Mouse (Mus musculus): Measurements from ENCODE around the gene Cenpa.

Gene Cenpa

GRCm38 (mm10) chr5:30666391-30667195, at the start of gene Cenpa:
Cenpa (plus strand) TSS chr5:30666777.
- in situ Hi-C loops (cut with MboI; ENCODE audit: unreplicated experiment in 2 of 2) = no loop called here

GRCm38 (mm10) chr5:30617357-30617756, 49.2 kb upstream of the Cenpa start:
- in situ Hi-C loops (cut with MboI; ENCODE audit: unreplicated experiment in 2 of 2) = no loop called here

GRCm38 (mm10) chr5:30617851-30618250, 48.7 kb upstream of the Cenpa start:
- in situ Hi-C loops (cut with MboI; ENCODE audit: unreplicated experiment in 2 of 2) = no loop called here

GRCm38 (mm10) chr5:30618376-30619003, 48.1 kb upstream of the Cenpa start:
- in situ Hi-C loops (cut with MboI; ENCODE audit: unreplicated experiment in 2 of 2) = no loop called here

GRCm38 (mm10) chr5:30619211-30619610, 47.4 kb upstream of the Cenpa start:
- in situ Hi-C loops (cut with MboI; ENCODE audit: unreplicated experiment in 2 of 2) = no loop called here

- in situ Hi-C loops (cut with MboI; ENCODE audit: unreplicated experiment in 2 of 2) = no loop called here
Observed at GRCm38 (mm10) chr5:30620567-30620966, 46.0 kb upstream of the Cenpa start.

GRCm38 (mm10) chr5:30621211-30621790, 45.3 kb upstream of the Cenpa start:
- in situ Hi-C loops (cut with MboI; ENCODE audit: unreplicated experiment in 2 of 2) = no loop called here

GRCm38 (mm10) chr5:30621844-30622176, 44.8 kb upstream of the Cenpa start:
- in situ Hi-C loops (cut with MboI; ENCODE audit: unreplicated experiment in 2 of 2) = no loop called here

GRCm38 (mm10) chr5:30622177-30622840, 44.3 kb upstream of the Cenpa start:
- in situ Hi-C loops (cut with MboI; ENCODE audit: unreplicated experiment in 2 of 2) = no loop called here

- in situ Hi-C loops (cut with MboI; ENCODE audit: unreplicated experiment in 2 of 2) = no loop called here
Observed at GRCm38 (mm10) chr5:30622841-30623185, 43.8 kb upstream of the Cenpa start.

- in situ Hi-C loops (cut with MboI; ENCODE audit: unreplicated experiment in 2 of 2) = no loop called here
Observed at GRCm38 (mm10) chr5:30623380-30623779, 43.2 kb upstream of the Cenpa start.

GRCm38 (mm10) chr5:30624311-30624710, 42.3 kb upstream of the Cenpa start:
- in situ Hi-C loops (cut with MboI; ENCODE audit: unreplicated experiment in 2 of 2) = no loop called here

- in situ Hi-C loops (cut with MboI; ENCODE audit: unreplicated experiment in 2 of 2) = no loop called here
Observed at GRCm38 (mm10) chr5:30624908-30625307, 41.7 kb upstream of the Cenpa start.

GRCm38 (mm10) chr5:30625379-30625778, 41.2 kb upstream of the Cenpa start:
- in situ Hi-C loops (cut with MboI; ENCODE audit: unreplicated experiment in 2 of 2) = no loop called here

GRCm38 (mm10) chr5:30626331-30627105, 40.1 kb upstream of the Cenpa start:
- in situ Hi-C loops (cut with MboI; ENCODE audit: unreplicated experiment in 2 of 2) = no loop called here

GRCm38 (mm10) chr5:30628511-30628910, 38.1 kb upstream of the Cenpa start:
- in situ Hi-C loops (cut with MboI; ENCODE audit: unreplicated experiment in 2 of 2) = no loop called here

GRCm38 (mm10) chr5:30630401-30630800, 36.2 kb upstream of the Cenpa start:
- in situ Hi-C loops (cut with MboI; ENCODE audit: unreplicated experiment in 2 of 2) = loop anchor here (10.0 kb wide), 3 partner anchors 206 to 416 kb away; no protein-coding TSS in a partner anchor

GRCm38 (mm10) chr5:30632134-30632533, 34.4 kb upstream of the Cenpa start:
- in situ Hi-C loops (cut with MboI; ENCODE audit: unreplicated experiment in 2 of 2) = loop anchor here (10.0 kb wide), 3 partner anchors 207 to 417 kb away; no protein-coding TSS in a partner anchor

GRCm38 (mm10) chr5:30636994-30637393, 29.6 kb upstream of the Cenpa start:
- in situ Hi-C loops (cut with MboI; ENCODE audit: unreplicated experiment in 2 of 2) = loop anchor here (5.0 to 10.0 kb wide), 4 partner anchors 120 to 422 kb away; no protein-coding TSS in a partner anchor

- in situ Hi-C loops (cut with MboI; ENCODE audit: unreplicated experiment in 2 of 2) = loop anchor here (5.0 to 10.0 kb wide), 4 partner anchors 121 to 423 kb away; no protein-coding TSS in a partner anchor
Observed at GRCm38 (mm10) chr5:30638041-30638440, 28.5 kb upstream of the Cenpa start.

Data from v-Abl transformed pro-B cells (cell line).